Mouse (Mus musculus): ENCODE measurements around the gene Tjp1. TPM values are rescaled to one million over a fixed set of nuclear protein-coding genes. Genes with fewer than 3 reads are reported as not detected.

The Tjp1 gene
- polyA plus RNA-seq, 1 experiment from 2014 or later, result 13.4 TPM

DNA sequence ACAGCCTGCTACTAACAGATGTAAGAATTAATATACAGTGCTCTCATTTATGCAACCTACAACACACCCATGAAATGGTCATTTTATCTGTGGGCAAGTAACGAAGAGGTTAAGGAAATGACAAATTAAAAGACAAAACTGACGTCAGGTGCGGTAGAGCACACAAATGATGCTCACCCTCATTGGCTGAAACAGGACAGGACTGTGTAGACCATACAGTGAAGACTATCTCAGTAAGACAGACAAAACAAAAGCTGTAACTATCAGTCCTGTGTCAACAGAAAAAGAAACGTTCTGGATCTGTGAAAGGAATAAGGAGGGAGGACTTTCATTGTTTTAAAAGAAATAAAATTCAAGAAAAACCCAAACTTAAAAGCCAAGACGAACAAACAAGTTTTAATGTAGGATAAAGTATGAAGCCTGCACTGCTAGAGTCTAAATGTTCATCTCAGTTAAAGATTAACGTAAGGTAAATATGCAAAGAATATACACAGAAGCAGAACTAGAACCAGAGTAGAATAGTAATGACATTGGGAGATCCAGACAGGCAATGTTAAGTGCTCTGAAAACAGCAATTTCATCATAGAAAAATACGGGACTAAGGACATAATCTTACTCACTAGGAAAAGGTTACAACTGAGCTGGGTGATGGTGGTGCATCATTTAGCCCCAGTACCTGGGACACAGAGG lies 189.9 kb downstream of the Tjp1 start:
- no peak overlapping the region for H3K4me2 ChIP-seq (replicated peaks; ENCODE audit: low read depth, low read length)
- WGBS, result 80% methylated on average over 7 of the region's 7 CpGs
- no peaks in the 10 kb centered on the region for H3K4me1 ChIP-seq (ENCODE audit: control insufficient read depth, insufficient read depth, low read length)
- peaks cover 31% of the 10 kb centered on the region for H3K36me3 ChIP-seq (ENCODE audit: control insufficient read depth, insufficient read depth, low read length)
- H3K9ac ChIP-seq (replicated peaks; ENCODE audit: low read depth, low read length), result no peak overlapping the region
- no peak overlapping the region for H3K4me3 ChIP-seq (ENCODE audit: low read depth, low read length)
- no peak overlapping the region for H3K27ac ChIP-seq (ENCODE audit: low read length)
- ATAC-seq (ENCODE audit: insufficient number of reproducible peaks, insufficient read depth, low FRiP score, low read depth), result no peak
- H3K27me3 ChIP-seq (ENCODE audit: control insufficient read depth, insufficient read depth, low read length), result no peaks in the 10 kb centered on the region
- H3K9me3 ChIP-seq (ENCODE audit: control insufficient read depth, low read depth, low read length), result no peaks in the 10 kb centered on the region

DNA sequence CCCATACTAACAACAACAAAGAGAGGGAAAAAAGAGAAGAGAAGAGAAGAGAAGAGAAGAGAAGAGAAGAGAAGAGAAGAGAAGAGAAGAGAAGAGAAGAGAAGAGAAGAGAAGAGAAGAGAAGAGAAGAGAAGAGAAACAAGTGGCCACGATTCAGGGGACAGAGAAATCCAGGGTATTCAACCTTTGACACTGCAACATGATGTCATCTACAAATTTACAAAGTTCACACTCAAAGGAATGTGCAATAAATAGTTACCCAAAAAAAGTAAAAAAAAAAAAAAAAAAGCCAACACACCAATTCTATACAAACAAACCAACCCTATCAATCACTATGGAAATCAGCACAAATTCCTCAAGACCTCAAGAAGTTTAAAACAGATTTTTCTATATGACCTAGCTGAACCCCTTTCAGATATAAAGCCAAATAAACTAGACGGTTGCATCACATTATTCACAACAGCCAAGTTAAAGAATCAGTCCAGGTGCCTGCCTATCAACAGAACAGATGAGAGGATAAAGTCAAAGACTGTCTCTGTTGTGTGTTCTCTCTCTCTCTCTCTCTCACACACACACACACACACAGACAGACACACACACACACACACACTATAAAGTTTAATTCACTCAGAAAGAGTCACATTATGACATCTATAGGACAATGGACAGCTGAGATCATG lies 194.4 kb downstream of the Tjp1 start:
- ATAC-seq (ENCODE audit: insufficient number of reproducible peaks, insufficient read depth, low FRiP score, low read depth), result no peak
- Histone ChIP-seq H3K4me3 (ENCODE audit: low read depth, low read length) (no peak overlapping the region), H3K9me3 (ENCODE audit: control insufficient read depth, low read depth, low read length) (no peaks in the 10 kb centered on the region), H3K27ac (ENCODE audit: low read length) (no peak overlapping the region), H3K36me3 (ENCODE audit: control insufficient read depth, insufficient read depth, low read length) (peaks cover 44% of the 10 kb centered on the region), H3K9ac (replicated peaks; ENCODE audit: low read depth, low read length) (no peak overlapping the region), H3K4me2 (replicated peaks; ENCODE audit: low read depth, low read length) (no peak overlapping the region), H3K27me3 (ENCODE audit: control insufficient read depth, insufficient read depth, low read length) (no peaks in the 10 kb centered on the region), H3K4me1 (ENCODE audit: control insufficient read depth, insufficient read depth, low read length) (no peaks in the 10 kb centered on the region)
- WGBS, result 73% methylated on average over 2 of the region's 2 CpGs

DNA sequence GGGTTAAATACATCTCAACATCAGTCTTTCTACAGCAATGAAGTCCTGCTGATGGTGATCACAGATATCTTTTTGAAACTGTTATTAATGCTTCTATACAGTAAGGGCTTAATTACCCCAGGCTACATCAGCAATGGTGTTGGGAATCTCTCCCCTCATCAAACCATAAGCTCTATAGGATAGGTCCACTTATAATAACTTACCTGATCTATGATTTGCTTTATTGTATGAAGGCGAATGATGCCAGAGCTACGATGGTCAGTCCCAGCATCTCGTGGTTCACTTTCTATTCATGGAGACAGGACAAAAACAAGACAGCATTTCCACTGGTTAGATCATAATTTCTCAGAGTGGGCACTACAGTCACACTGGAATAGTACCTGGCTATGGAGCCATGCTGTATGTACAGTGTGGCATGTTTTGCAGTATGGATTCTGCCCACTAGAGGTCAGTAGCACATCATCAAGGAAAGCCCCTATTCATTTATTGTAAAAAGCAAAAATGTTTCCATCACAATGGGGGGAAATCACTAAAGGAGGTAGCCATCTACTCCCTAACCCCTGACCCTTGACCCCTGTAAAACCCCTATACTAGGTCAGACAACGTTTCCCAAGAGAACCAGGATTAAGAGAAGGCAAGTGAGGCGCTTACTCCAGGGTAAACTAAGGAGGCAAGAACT lies 208.4 kb downstream of the Tjp1 start:
- H3K4me1 ChIP-seq (ENCODE audit: control insufficient read depth, insufficient read depth, low read length), result no peaks in the 10 kb centered on the region
- no peaks in the 10 kb centered on the region for H3K27me3 ChIP-seq (ENCODE audit: control insufficient read depth, insufficient read depth, low read length)
- H3K27ac ChIP-seq (ENCODE audit: low read length), result no peak overlapping the region
- no peaks in the 10 kb centered on the region for H3K9me3 ChIP-seq (ENCODE audit: control insufficient read depth, low read depth, low read length)
- ATAC-seq (ENCODE audit: insufficient number of reproducible peaks, insufficient read depth, low FRiP score, low read depth), result peak; percentile 74; the same call in 1 of the 2 replicates
- WGBS, result 69% methylated on average over 5 of the region's 5 CpGs
- peaks cover 49% of the 10 kb centered on the region for H3K36me3 ChIP-seq (ENCODE audit: control insufficient read depth, insufficient read depth, low read length)
- no peak overlapping the region for H3K9ac ChIP-seq (replicated peaks; ENCODE audit: low read depth, low read length)
- H3K4me2 ChIP-seq (replicated peaks; ENCODE audit: low read depth, low read length), result no peak overlapping the region
- no peak overlapping the region for H3K4me3 ChIP-seq (ENCODE audit: low read depth, low read length)

DNA sequence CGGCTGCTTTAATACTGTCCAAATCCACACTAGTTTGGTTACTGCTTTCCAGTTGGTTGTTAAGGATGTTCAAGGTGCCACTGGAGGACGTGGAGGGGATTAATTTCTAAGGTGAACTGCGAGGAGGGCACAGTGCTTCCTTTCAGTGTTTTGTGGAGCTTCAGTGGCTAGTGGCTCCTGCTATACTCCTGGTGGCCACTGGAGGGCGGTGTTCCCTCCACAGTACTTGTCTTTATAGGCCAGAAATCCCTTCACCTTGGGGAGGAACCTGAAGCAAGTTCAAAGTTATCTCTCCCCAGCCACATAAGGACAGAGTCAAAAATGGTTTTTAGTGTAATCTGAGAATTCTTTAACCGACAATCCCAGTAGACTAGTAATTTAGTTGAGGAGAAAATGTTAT lies 210.2 kb downstream of the Tjp1 start:
- WGBS, result 35% methylated on average over 5 of the region's 5 CpGs
- Histone ChIP-seq H3K36me3 (ENCODE audit: control insufficient read depth, insufficient read depth, low read length) (peaks cover 54% of the 10 kb centered on the region), H3K4me1 (ENCODE audit: control insufficient read depth, insufficient read depth, low read length) (no peaks in the 10 kb centered on the region), H3K4me2 (replicated peaks; ENCODE audit: low read depth, low read length) (no peak overlapping the region), H3K27ac (ENCODE audit: low read length) (no peak overlapping the region), H3K9ac (replicated peaks; ENCODE audit: low read depth, low read length) (no peak overlapping the region), H3K4me3 (ENCODE audit: low read depth, low read length) (no peak overlapping the region), H3K27me3 (ENCODE audit: control insufficient read depth, insufficient read depth, low read length) (no peaks in the 10 kb centered on the region), H3K9me3 (ENCODE audit: control insufficient read depth, low read depth, low read length) (no peaks in the 10 kb centered on the region)
- ATAC-seq (ENCODE audit: insufficient number of reproducible peaks, insufficient read depth, low FRiP score, low read depth), result no peak

DNA sequence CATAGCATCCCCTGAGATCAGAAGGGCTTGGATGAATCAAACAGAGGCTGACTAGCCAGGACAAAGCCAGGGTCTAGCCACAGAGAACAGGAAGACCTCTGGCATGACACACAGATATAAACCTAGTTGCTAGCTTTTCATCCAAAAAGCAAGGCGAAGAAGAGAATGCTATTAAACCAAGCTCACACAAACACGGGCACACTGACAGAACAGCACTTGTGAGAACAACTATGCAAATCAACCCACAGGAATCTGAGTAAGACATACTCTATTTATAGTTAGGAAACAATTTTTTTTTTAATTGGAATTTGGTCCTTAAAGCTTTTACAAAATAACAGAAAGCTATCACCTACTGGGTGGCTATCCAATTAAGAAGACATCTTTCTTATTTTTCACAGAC lies 212.4 kb downstream of the Tjp1 start:
- Histone ChIP-seq H3K9me3 (ENCODE audit: control insufficient read depth, low read depth, low read length) (no peaks in the 10 kb centered on the region), H3K4me3 (ENCODE audit: low read depth, low read length) (no peak overlapping the region), H3K27me3 (ENCODE audit: control insufficient read depth, insufficient read depth, low read length) (no peaks in the 10 kb centered on the region), H3K27ac (ENCODE audit: low read length) (no peak overlapping the region), H3K9ac (replicated peaks; ENCODE audit: low read depth, low read length) (no peak overlapping the region), H3K4me2 (replicated peaks; ENCODE audit: low read depth, low read length) (no peak overlapping the region), H3K36me3 (ENCODE audit: control insufficient read depth, insufficient read depth, low read length) (peaks cover 60% of the 10 kb centered on the region), H3K4me1 (ENCODE audit: control insufficient read depth, insufficient read depth, low read length) (no peaks in the 10 kb centered on the region)
- no peak for ATAC-seq (ENCODE audit: insufficient number of reproducible peaks, insufficient read depth, low FRiP score, low read depth)
- 95% methylated on average over 2 of the region's 2 CpGs for WGBS

DNA sequence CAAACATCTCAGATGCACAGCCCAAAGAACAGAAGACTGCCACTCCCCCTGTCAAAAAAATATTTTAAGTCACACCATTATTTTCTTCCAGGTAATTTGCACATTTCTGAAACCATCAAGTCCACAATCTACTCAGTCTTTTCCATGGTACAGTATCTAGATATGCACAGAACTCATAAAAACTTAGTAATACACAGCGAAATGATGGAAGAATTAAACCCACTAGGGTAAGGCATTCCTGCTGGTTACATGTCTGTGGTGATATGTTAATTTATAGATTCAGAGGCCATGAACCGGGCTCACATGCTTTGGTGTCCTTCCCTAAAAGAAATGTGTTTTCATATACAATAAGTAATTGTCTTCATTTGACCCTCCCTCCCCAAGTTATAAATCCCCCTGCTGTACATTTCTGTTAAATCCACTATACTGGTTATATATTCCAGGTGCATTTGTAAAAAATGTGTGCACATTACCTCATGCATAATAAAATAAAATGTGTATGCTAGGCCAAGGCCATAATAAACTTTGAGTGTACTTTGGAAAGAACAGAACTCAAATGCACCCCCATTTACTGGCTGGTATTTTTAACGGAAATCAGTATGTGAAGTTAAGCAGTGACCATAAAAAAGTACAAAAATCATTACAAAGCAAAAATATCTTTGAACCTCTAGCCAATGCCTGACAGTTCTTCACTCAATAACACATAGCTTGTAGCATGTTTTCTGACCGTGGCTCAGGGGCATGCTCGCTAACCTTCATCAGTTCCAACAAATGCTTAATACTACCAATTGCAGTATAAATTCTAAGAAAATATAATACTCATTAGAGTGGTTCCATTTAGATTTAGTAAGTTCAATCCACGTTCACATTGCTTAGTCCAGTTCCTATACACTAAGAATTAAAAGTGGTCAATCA lies 230.6 kb downstream of the Tjp1 start:
- Histone ChIP-seq H3K4me2 (replicated peaks; ENCODE audit: low read depth, low read length) (no peak overlapping the region), H3K9ac (replicated peaks; ENCODE audit: low read depth, low read length) (no peak overlapping the region), H3K27ac (ENCODE audit: low read length) (no peak overlapping the region), H3K4me1 (ENCODE audit: control insufficient read depth, insufficient read depth, low read length) (no peaks in the 10 kb centered on the region), H3K27me3 (ENCODE audit: control insufficient read depth, insufficient read depth, low read length) (no peaks in the 10 kb centered on the region), H3K36me3 (ENCODE audit: control insufficient read depth, insufficient read depth, low read length) (peaks cover 38% of the 10 kb centered on the region), H3K4me3 (ENCODE audit: low read depth, low read length) (no peak overlapping the region), H3K9me3 (ENCODE audit: control insufficient read depth, low read depth, low read length) (no peaks in the 10 kb centered on the region)
- WGBS, result 90% methylated on average over 6 of the region's 6 CpGs
- no peak for ATAC-seq (ENCODE audit: insufficient number of reproducible peaks, insufficient read depth, low FRiP score, low read depth)

- no peak for ATAC-seq (ENCODE audit: insufficient number of reproducible peaks, insufficient read depth, low FRiP score, low read depth)
- H3K9ac ChIP-seq (replicated peaks; ENCODE audit: low read depth, low read length), result no peak overlapping the region
- no peaks in the 10 kb centered on the region for H3K36me3 ChIP-seq (ENCODE audit: control insufficient read depth, insufficient read depth, low read length)
- H3K4me1 ChIP-seq (ENCODE audit: control insufficient read depth, insufficient read depth, low read length), result no peaks in the 10 kb centered on the region
- H3K27me3 ChIP-seq (ENCODE audit: control insufficient read depth, insufficient read depth, low read length), result no peaks in the 10 kb centered on the region
- no peak overlapping the region for H3K27ac ChIP-seq (ENCODE audit: low read length)
- 72% methylated on average over 16 of the region's 16 CpGs for WGBS
- H3K9me3 ChIP-seq (ENCODE audit: control insufficient read depth, low read depth, low read length), result no peaks in the 10 kb centered on the region
- H3K4me2 ChIP-seq (replicated peaks; ENCODE audit: low read depth, low read length), result no peak overlapping the region
- H3K4me3 ChIP-seq (ENCODE audit: low read depth, low read length), result no peak overlapping the region
Observed at GRCm38 (mm10) chr7:65282886-65283285, 244.7 kb downstream of the Tjp1 start.

DNA sequence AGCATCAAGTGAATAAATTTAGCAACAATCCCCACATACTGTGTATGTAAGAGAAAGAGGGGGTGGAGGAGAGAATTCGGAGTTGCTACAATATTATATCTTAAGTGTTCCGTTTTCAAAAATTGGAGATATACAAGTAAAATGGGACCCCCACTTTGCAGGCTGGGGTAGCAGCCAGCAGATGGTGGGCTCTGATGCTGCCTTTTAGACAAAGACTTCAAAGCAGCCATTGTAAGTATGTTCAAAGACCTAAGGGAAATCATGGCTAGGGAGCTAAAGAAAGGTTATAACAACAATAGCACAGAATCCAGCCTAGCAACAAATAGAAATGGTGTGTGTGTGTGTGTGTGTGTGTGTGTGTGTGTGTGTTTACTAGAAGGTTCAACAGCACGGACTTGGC lies 245.6 kb downstream of the Tjp1 start:
- H3K36me3 ChIP-seq (ENCODE audit: control insufficient read depth, insufficient read depth, low read length), result no peaks in the 10 kb centered on the region
- no peak overlapping the region for H3K4me2 ChIP-seq (replicated peaks; ENCODE audit: low read depth, low read length)
- H3K9me3 ChIP-seq (ENCODE audit: control insufficient read depth, low read depth, low read length), result no peaks in the 10 kb centered on the region
- no peak overlapping the region for H3K9ac ChIP-seq (replicated peaks; ENCODE audit: low read depth, low read length)
- H3K4me3 ChIP-seq (ENCODE audit: low read depth, low read length), result no peak overlapping the region
- no peak for ATAC-seq (ENCODE audit: insufficient number of reproducible peaks, insufficient read depth, low FRiP score, low read depth)
- H3K27ac ChIP-seq (ENCODE audit: low read length), result no peak overlapping the region
- no peaks in the 10 kb centered on the region for H3K4me1 ChIP-seq (ENCODE audit: control insufficient read depth, insufficient read depth, low read length)
- WGBS, result 83% methylated on average over 3 of the region's 3 CpGs
- no peaks in the 10 kb centered on the region for H3K27me3 ChIP-seq (ENCODE audit: control insufficient read depth, insufficient read depth, low read length)
